Mouse (Mus musculus) embryo, embryonic 9.5 days (tissue): ENCODE measurements around the gene Mpzl2.

ENCODE experiments used
- DNase-seq: peaks from one replicate; pipeline ENCODE4 v3.0.0-alpha.2; 2017; ENCODE audit errors: extremely low spot score

Mpzl2 gene

GRCm38 (mm10) chr9:45085741-45086690 lies 46.4 kb downstream of the Mpzl2 start:
- DNase-seq = no peak

DNA sequence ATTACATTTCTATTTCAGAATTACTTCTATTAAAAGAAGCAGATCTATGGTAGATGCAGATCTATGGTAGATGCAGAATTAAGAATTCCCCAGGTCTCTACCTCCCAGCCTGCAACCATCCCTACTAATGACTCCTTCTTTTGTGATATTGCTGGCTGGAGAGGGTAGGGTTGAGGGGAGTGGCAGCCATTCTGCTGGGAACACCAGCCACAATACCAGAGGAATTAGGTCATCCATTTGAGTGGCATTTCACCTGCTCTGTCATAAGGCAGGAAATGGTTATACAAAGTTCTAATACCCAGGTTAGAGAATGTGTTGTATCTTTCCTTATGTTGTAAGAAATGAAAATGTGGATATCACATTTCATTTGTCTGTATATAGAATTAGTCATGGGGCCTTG lies 48.4 kb downstream of the Mpzl2 start:
- DNase-seq = no peak

GRCm38 (mm10) chr9:45090811-45091210 lies 51.2 kb downstream of the Mpzl2 start:
- no peak for DNase-seq

DNA sequence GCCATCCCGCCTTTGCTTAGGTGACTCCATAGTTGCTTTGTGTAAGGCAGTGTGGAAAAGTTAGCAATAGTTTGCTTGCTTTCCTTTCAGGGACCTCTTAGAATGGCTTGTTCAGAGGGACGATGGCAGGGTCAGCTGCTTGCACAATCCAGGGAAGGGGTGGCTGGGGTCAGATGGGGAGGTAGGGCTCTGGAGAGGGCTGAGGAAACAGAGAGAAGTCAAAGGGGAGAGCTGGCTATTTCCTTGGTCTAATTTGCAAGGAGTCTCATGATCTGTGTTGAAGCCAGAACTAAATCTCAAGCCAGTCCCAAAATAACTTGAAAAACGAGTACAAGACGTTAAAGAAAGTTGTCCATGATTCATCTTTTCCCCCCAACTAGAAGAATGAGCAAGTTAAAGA lies 53.0 kb downstream of the Mpzl2 start:
- DNase-seq = no peak

GRCm38 (mm10) chr9:45095149-45095937 lies 55.7 kb downstream of the Mpzl2 start:
- DNase-seq = no peak

DNA sequence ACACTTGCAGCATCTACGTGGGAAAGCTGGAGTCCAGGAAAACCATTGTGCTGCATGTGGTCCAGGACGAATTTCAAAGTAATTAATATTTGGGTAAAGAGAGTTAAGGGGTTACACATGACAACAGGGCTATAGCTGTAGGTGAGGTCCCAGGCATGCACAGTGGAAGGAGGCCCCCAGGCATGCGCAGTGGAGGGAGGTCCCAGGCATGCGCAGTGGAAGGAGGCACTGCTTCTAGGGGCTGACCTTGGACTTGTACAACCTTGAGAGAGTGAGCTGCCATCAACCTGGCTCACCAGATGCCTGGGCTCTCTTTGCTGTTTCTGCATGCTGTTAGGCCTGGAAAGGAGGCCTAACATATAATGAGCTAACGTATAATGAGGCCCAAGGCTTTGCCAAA lies 58.3 kb downstream of the Mpzl2 start:
- DNase-seq = no peak

GRCm38 (mm10) chr9:45098426-45098825 lies 58.8 kb downstream of the Mpzl2 start:
- no peak for DNase-seq

DNA sequence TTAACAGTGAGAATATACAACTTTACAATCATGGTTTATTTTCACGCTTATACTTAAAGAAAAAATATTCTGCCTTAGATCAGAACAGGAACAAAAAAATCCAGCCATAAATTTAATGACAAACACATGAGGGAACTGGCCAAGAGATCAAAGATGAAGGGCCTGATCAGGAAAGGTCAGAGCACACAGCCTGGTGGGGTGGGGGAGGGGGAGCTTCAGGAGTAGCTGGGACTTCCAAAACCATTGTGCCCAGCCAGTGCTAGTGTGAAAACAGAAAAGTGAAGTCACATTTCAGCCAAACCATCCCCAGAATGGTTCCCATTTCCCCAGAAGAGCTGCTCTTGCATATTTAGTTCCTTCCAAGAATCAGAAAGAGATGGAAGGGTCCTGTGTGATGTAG lies 62.9 kb downstream of the Mpzl2 start:
- no peak for DNase-seq

GRCm38 (mm10) chr9:45103211-45103979 lies 63.8 kb downstream of the Mpzl2 start:
- DNase-seq = no peak
